20 mouse cellular contexts compared by ENCODE assay signal in genomic region chr14:93061824-93062620, GRCm38 (mm10).
DNase-seq lines count a peak whose midpoint lies in the region; ATAC-seq and TF ChIP-seq lines count a peak whose summit lies in the region.
"Had no signal": no experiment of that assay in that cellular context is flagged by ENCODE, and none has a peak within 500 bp of the region (broad histone marks: within the 10 kb centered on the region; RNA-seq: fewer than 3 reads in every experiment).

No protein-coding gene starts in this region.

- H3K4me3 ChIP-seq in limb, embryonic 14.5 days (replicated peaks; ENCODE audit: low read length) = no peak overlapping the region
- H3K4me3 ChIP-seq in limb, embryonic 10.5 days = no peak overlapping the region
- H3K4me3 ChIP-seq in embryonic fibroblast, embryonic 13.5 days (ENCODE audit: insufficient read depth, low read length) = no peak overlapping the region
- H3K4me3 ChIP-seq: embryonic facial prominence, embryonic 12.5 days; gastrocnemius, adult 2 months; heart, embryonic 13.5 days; hindbrain, embryonic 15.5 days had no signal

- no peaks in the 10 kb centered on the region for H3K4me1 ChIP-seq in limb, embryonic 14.5 days (ENCODE audit: control insufficient read depth, insufficient read depth, low read length)
- no peaks in the 10 kb centered on the region for H3K4me1 ChIP-seq in limb, embryonic 10.5 days
- H3K4me1 ChIP-seq in embryonic fibroblast, embryonic 13.5 days (ENCODE audit: control insufficient read depth, insufficient read depth, low read length) = peaks cover 3% of the 10 kb centered on the region
- H3K4me1 ChIP-seq: embryonic facial prominence, embryonic 12.5 days; heart, embryonic 13.5 days had no signal

- H3K36me3 ChIP-seq in limb, embryonic 14.5 days (ENCODE audit: control insufficient read depth, insufficient read depth, low read length) = no peaks in the 10 kb centered on the region
- H3K36me3 ChIP-seq in limb, embryonic 10.5 days = no peaks in the 10 kb centered on the region
- H3K36me3 ChIP-seq: embryonic facial prominence, embryonic 12.5 days; heart, embryonic 13.5 days; hindbrain, embryonic 15.5 days had no signal

- no peak for TF ChIP-seq CTCF in embryonic fibroblast, embryonic 13.5 days (IDR thresholded peaks at IDR 0.05; ENCODE audit: borderline replicate concordance, insufficient read depth, low read length)

- TF ChIP-seq POLR2A in limb, embryonic 14.5 days (IDR thresholded peaks at IDR 0.05; ENCODE audit: borderline replicate concordance, extremely low read depth, insufficient read depth, insufficient read length) = no peak
- TF ChIP-seq POLR2A in embryonic fibroblast, embryonic 13.5 days (IDR thresholded peaks at IDR 0.05; ENCODE audit: low read depth, low read length) = no peak

- peak; percentile 12 for DNase-seq in limb, embryonic 14.5 days (ENCODE audit: low spot score)
- no peak for DNase-seq in limb, embryonic 10.5 days (ENCODE audit: low spot score)
- DNase-seq in 3T3-L1 (ENCODE audit: low read depth, low spot score) = peak; percentile 73
- DNase-seq in Muller cell, postnatal 12 days (ENCODE audit: inconsistent ontology term) = peak; percentile 75
- DNase-seq in cerebellum, adult 11 months = no peak
- DNase-seq in gastrocnemius, adult 8-10 months (ENCODE audit: low spot score in 2 of 2) = no peak
- DNase-seq: adrenal gland, postnatal 25 days; cerebellum, adult 8-10 months; cerebellum, postnatal 14 days; embryo, embryonic 11 days; gastrocnemius, adult 2 months; gastrocnemius, postnatal 36 days; heart, adult 11 months; heart, postnatal 36 days; kidney, adult 2 months had no signal

- no peak overlapping the region for H3K27ac ChIP-seq in limb, embryonic 14.5 days (replicated peaks; ENCODE audit: low read depth, low read length)
- H3K27ac ChIP-seq in limb, embryonic 10.5 days = no peak overlapping the region
- H3K27ac ChIP-seq in embryonic fibroblast, embryonic 13.5 days (ENCODE audit: insufficient read depth, low read length) = peak overlapping the region; percentile 65; the same call in 1 of the 2 replicates
- H3K27ac ChIP-seq: embryonic facial prominence, embryonic 12.5 days; gastrocnemius, adult 2 months; heart, embryonic 13.5 days; hindbrain, embryonic 15.5 days had no signal

- H3K9me3 ChIP-seq in limb, embryonic 14.5 days (ENCODE audit: control insufficient read depth, low read length) = no peaks in the 10 kb centered on the region
- H3K9me3 ChIP-seq in limb, embryonic 10.5 days (replicated peaks) = no peaks in the 10 kb centered on the region
- H3K9me3 ChIP-seq: embryonic facial prominence, embryonic 12.5 days; heart, embryonic 13.5 days; hindbrain, embryonic 15.5 days had no signal

- H3K9ac ChIP-seq in limb, embryonic 14.5 days (ENCODE audit: low read depth, low read length, severe bottlenecking) = no peak overlapping the region
- H3K9ac ChIP-seq: embryonic facial prominence, embryonic 12.5 days; heart, embryonic 13.5 days; hindbrain, embryonic 15.5 days had no signal

- 63% methylated on average over 5 of the region's 5 CpGs for WGBS in limb, embryonic 14.5 days
- WGBS in limb, embryonic 10.5 days = 87% methylated on average over 5 of the region's 5 CpGs

- no peak overlapping the region for H3K4me2 ChIP-seq in limb, embryonic 14.5 days (replicated peaks; ENCODE audit: low read depth, low read length, severe bottlenecking)
- H3K4me2 ChIP-seq: embryonic facial prominence, embryonic 12.5 days; heart, embryonic 13.5 days; hindbrain, embryonic 15.5 days had no signal

- H3K27me3 ChIP-seq in limb, embryonic 14.5 days (ENCODE audit: control insufficient read depth, insufficient read depth, low read length) = no peaks in the 10 kb centered on the region
- no peaks in the 10 kb centered on the region for H3K27me3 ChIP-seq in limb, embryonic 10.5 days (ENCODE audit: low read depth, poor library complexity, severe bottlenecking)
- H3K27me3 ChIP-seq: embryonic facial prominence, embryonic 12.5 days; heart, embryonic 13.5 days; hindbrain, embryonic 15.5 days had no signal

- no peak for ATAC-seq in limb, embryonic 14.5 days (ENCODE audit: low FRiP score, low read depth)
- ATAC-seq: intestine, embryonic 16.5 days had no signal

Comparison
In these comparisons a context has a peak if more than half of its experiments do, and no peak if none do; other contexts are left out.
1. DNase-seq: peak in limb, embryonic 14.5 days (single experiment), 3T3-L1 (single experiment) and Muller cell, postnatal 12 days (single experiment); none in limb, embryonic 10.5 days (single experiment), cerebellum, adult 11 months (single experiment) and gastrocnemius, adult 8-10 months (0 of 2).